Mouse (Mus musculus) erythroblast, embryonic 14.5 days (primary cell): Measurements from ENCODE around the gene B3gnt6. TPM values are rescaled to one million over a fixed set of nuclear protein-coding genes. Genes with fewer than 3 reads are reported as not detected.

Experiments used
- H3K27me3 ChIP-seq: 2 replicates; pipeline ENCODE4 v1.6.1; 2012; ENCODE audit warnings: inconsistent platforms; ENCODE audit not compliant: control insufficient read depth
- H3K36me3 ChIP-seq: 2 replicates; pipeline ENCODE4 v1.6.1; 2012; ENCODE audit warnings: mild to moderate bottlenecking, inconsistent platforms; ENCODE audit not compliant: control insufficient read depth
- H3K4me1 ChIP-seq: 2 replicates; pipeline ENCODE4 v1.6.1; 2012; ENCODE audit warnings: inconsistent platforms; ENCODE audit not compliant: control insufficient read depth
- H3K4me3 ChIP-seq: replicated peaks from 2 replicates; pipeline ENCODE3; 2012; ENCODE audit warnings: moderate library complexity, mild to moderate bottlenecking, inconsistent platforms
- H3K9me3 ChIP-seq: 2 replicates; pipeline ENCODE4 v1.6.1; 2012; ENCODE audit warnings: low read length, inconsistent platforms, mixed read lengths; ENCODE audit not compliant: control insufficient read depth
- GATA1 ChIP-seq: IDR thresholded peaks from 2 replicates; pipeline ENCODE4 v1.6.1; 2012; ENCODE audit warnings: low read length, inconsistent platforms, mixed read lengths
- TAL1 ChIP-seq: IDR thresholded peaks from 3 replicates; pipeline ENCODE4 v1.6.1; 2012; ENCODE audit warnings: low read length, inconsistent platforms, mixed read lengths
- polyA plus RNA-seq: library from polyadenylated mRNA; stranded (reverse); fragments of >175 nt; gene quantifications from 2 replicates; pipeline ENCODE4 v1.2.3, GENCODE M21; 2012

Gene B3gnt6
- polyA plus RNA-seq, 1 experiment, result not detected

GRCm38 (mm10) chr7:98146447-98146845 lies 52.8 kb downstream of the B3gnt6 start:
- no peaks in the 10 kb centered on the region for H3K27me3 ChIP-seq
- H3K4me1 ChIP-seq, result peaks cover 30% of the 10 kb centered on the region
- no peak overlapping the region for H3K4me3 ChIP-seq
- TF ChIP-seq TAL1 (no peak), GATA1 (no peak)
- H3K36me3 ChIP-seq, result peaks cover 97% of the 10 kb centered on the region
- H3K9me3 ChIP-seq, result no peaks in the 10 kb centered on the region

- no peak overlapping the region for H3K4me3 ChIP-seq
- no peaks in the 10 kb centered on the region for H3K9me3 ChIP-seq
- no peaks in the 10 kb centered on the region for H3K27me3 ChIP-seq
- H3K4me1 ChIP-seq, result peaks cover 33% of the 10 kb centered on the region
- TF ChIP-seq TAL1 (no peak), GATA1 (no peak)
- H3K36me3 ChIP-seq, result peaks cover 95% of the 10 kb centered on the region
Measured at GRCm38 (mm10) chr7:98145842-98146446, 53.3 kb downstream of the B3gnt6 start.

- Histone ChIP-seq H3K27me3 (no peaks in the 10 kb centered on the region), H3K36me3 (peaks cover 93% of the 10 kb centered on the region), H3K4me1 (peaks cover 36% of the 10 kb centered on the region), H3K9me3 (no peaks in the 10 kb centered on the region), H3K4me3 (no peak within 1 kb of the TSS)
- no peak for TF ChIP-seq TAL1
- no peak for TF ChIP-seq GATA1
Measured at GRCm38 (mm10) chr7:98145402-98145801, 53.9 kb downstream of the B3gnt6 start, which contains the start of gene Omp. Gene Omp (minus strand): TSS chr7:98145502.

GRCm38 (mm10) chr7:98142648-98143047 lies 56.6 kb downstream of the B3gnt6 start:
- Histone ChIP-seq H3K4me1 (peaks cover 40% of the 10 kb centered on the region), H3K9me3 (no peaks in the 10 kb centered on the region), H3K4me3 (no peak overlapping the region), H3K27me3 (no peaks in the 10 kb centered on the region), H3K36me3 (peaks cover 82% of the 10 kb centered on the region)
- TF ChIP-seq GATA1 (no peak), TAL1 (no peak)

Other genes with a start within 250 kb of the B3gnt6 start
- gene Myo7a, start 80.0 kb downstream of the B3gnt6 start, polyA plus RNA-seq, result 0.01 and 0.11 TPM in 2 replicates
- gene Omp, start 54.0 kb downstream of the B3gnt6 start, polyA plus RNA-seq, result 0.37 and 0.42 TPM in 2 replicates
- 6.8 and 7.1 TPM in 2 replicates for gene Capn5, start 21.2 kb downstream of the B3gnt6 start, polyA plus RNA-seq
- gene Acer3, start 121.7 kb upstream of the B3gnt6 start, polyA plus RNA-seq, result 0.07 and 0.15 TPM in 2 replicates
- gene Tsku, start 161.8 kb upstream of the B3gnt6 start, polyA plus RNA-seq, result 0.03 TPM in 1 of 2 replicates, not detected in the other
- gene Gucy2d, start 240.9 kb upstream of the B3gnt6 start, polyA plus RNA-seq, result not detected in 2 replicates